Mouse (Mus musculus) testis, adult 2 months (tissue): ENCODE measurements around the gene Adra1b.

Source experiments
- CTCF ChIP-seq: fragments of 200-500 bp; IDR thresholded peaks from 2 replicates; pipeline ENCODE4 v1.5.1; 2012; ENCODE audit warnings: low read depth, mild to moderate bottlenecking, inconsistent platforms, low read length, moderate library complexity; ENCODE audit not compliant: control insufficient read depth, insufficient read depth, insufficient replicate concordance
- POLR2A ChIP-seq: fragments of 200-500 bp; IDR thresholded peaks from 2 replicates; pipeline ENCODE4 v1.6.1; 2012; ENCODE audit warnings: low read depth, mild to moderate bottlenecking, inconsistent platforms, low read length, moderate library complexity; ENCODE audit not compliant: control insufficient read depth

DNA sequence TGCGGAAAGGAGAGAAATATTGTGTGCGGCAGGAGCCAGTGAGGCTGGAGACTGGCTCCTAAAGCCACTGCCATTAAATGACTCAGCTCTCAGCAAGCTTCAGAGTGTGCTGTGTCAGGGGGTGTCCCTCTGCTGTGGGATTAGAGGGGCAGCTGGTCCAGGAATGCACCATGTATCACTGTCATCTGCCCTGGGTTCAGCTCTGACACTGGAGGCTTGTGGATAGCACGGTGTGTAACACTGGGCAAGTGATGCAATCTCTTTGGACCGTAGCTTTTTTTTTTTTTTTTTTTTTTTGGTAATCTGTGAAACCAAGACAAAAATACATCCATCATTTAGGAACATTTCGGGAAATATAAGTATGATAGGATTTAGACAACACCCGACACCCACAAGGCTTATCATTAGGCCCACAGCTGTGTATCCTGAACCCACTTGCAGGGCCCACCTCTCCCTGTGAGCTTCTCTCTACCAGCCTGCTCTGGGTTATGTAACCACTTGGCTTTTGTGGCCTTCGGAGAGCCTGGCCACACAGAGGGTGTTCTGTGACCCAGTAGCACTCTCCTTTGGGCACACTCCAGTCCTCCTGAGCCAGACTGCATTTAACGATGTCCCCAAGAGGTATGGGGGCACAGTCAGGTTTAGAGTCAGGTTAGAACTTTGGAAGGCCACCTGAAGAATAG lies 26.3 kb upstream of the Adra1b start:
- TF ChIP-seq POLR2A = no peak
- TF ChIP-seq CTCF = no peak
